Mouse (Mus musculus) E14TG2a.4 (cell line): ENCODE measurements at regions not wholly inside any gene's neighbourhood (a gene's known extent, or its start where the extent isn't known, plus 50 kb on each side); places are given as distances from the start of the nearest gene placed in this dataset.

ENCODE experiments used
- H3K27me3 ChIP-seq: 2 replicates; pipeline ENCODE4 v1.6.1; 2014; ENCODE audit warnings: low read length, control low read depth; ENCODE audit not compliant: insufficient read depth
- H3K36me3 ChIP-seq: 2 replicates; pipeline ENCODE4 v1.6.1; 2014; ENCODE audit warnings: low read length, control low read depth; ENCODE audit not compliant: insufficient read depth
- H3K4me1 ChIP-seq: replicated peaks from 2 replicates; pipeline ENCODE4 v1.6.1; 2014; ENCODE audit warnings: low read depth, low read length, control low read depth
- H3K4me3 ChIP-seq: replicated peaks from 2 replicates; pipeline ENCODE4 v1.5.1; 2014; ENCODE audit warnings: mild to moderate bottlenecking, low read length
- H3K9me3 ChIP-seq: 2 replicates; pipeline ENCODE4 v1.6.1; 2014; ENCODE audit warnings: low read length, control low read depth
- CTCF ChIP-seq: conservative IDR thresholded peaks from 2 replicates; pipeline ENCODE4 v1.5.1; 2014; ENCODE audit warnings: low read length
- NANOG ChIP-seq: IDR thresholded peaks from 2 replicates; pipeline ENCODE4 v1.6.1; 2014; ENCODE audit warnings: borderline replicate concordance, low read length, mixed read lengths
- POU5F1 ChIP-seq: IDR thresholded peaks from 2 replicates; pipeline ENCODE4 v1.6.1; 2014; ENCODE audit warnings: low read length, borderline replicate concordance

DNA sequence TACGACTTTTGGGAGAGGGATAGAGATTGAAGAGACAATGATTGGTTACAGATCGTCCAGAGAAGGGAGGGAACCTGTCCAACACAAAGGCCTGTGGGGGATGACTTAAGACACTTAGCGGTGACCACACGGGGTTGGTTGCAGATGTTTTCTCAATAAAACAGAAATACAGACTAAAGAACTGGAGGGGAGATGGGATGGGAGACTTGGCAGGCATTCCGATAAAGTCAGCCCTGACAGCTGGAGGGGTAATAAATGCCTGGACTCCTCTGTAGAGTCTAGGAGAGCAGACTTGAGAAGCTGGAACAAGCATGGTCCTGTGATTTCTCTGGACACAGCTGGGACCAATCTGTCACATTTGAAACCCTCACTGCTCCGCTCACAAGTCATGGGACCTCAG is 227.3 kb upstream of the Klf3 start:
- no peaks in the 10 kb centered on the region for H3K27me3 ChIP-seq
- H3K4me1 ChIP-seq, result peaks cover 43% of the 10 kb centered on the region
- TF ChIP-seq POU5F1 (no peak), NANOG (no peak), CTCF (no peak)
- no peak overlapping the region for H3K4me3 ChIP-seq
- H3K36me3 ChIP-seq, result no peaks in the 10 kb centered on the region
- H3K9me3 ChIP-seq, result peaks cover 7% of the 10 kb centered on the region

DNA sequence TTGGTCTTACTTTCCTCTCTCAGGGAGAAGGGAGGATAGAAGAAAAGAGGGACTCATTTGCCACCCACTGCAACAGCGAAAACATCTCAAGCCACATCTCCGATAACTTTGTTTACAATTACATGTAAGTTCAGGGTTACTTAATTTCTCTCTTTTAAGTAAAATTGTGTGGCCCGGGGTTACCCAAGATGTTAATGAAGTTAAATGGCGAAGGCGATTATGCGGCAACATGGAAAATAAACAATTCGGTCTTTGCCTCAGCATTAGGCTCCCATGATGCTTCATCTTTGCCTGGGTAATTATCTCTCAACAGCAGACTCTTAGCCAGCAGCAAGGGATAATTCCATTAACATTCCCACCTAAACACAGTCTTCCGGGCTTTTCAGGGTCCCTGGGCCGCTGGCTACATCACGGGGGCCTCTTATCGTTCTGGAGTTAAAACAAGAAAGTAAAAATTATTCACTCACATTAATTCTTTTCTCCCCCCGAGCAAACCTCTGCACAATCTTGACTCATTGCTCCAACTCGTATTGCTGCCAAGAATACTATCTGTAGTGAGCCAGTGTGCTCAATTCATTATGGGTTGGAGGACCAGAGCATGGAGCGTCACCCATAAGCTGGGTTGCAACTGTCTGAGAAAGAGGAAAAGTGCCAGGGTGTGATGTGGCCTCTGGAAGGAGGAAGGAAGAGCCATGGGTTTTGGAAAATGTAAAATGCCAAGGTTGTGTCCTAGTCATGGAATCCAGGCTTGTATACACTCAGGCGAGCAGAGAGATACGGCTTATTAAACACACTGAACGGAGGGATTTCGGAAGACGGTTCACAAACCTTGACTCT is 226.5 kb upstream of the Klf3 start:
- TF ChIP-seq CTCF (no peak), NANOG (no peak), POU5F1 (no peak)
- H3K36me3 ChIP-seq, result no peaks in the 10 kb centered on the region
- H3K4me3 ChIP-seq, result no peak overlapping the region
- peaks cover 49% of the 10 kb centered on the region for H3K4me1 ChIP-seq
- H3K9me3 ChIP-seq, result peaks cover 2% of the 10 kb centered on the region; the same call in 1 of the 2 replicates
- no peaks in the 10 kb centered on the region for H3K27me3 ChIP-seq

GRCm38 (mm10) chr5:64577424-64577823 is 225.8 kb upstream of the Klf3 start:
- no peaks in the 10 kb centered on the region for H3K36me3 ChIP-seq
- TF ChIP-seq POU5F1 (no peak), CTCF (no peak), NANOG (no peak)
- peaks cover 50% of the 10 kb centered on the region for H3K4me1 ChIP-seq
- H3K9me3 ChIP-seq, result 0 out of 2 replicates have a peak, but pooled peaks cover 2% of the 10 kb centered on the region
- H3K4me3 ChIP-seq, result no peak overlapping the region
- H3K27me3 ChIP-seq, result no peaks in the 10 kb centered on the region

- no peak for TF ChIP-seq NANOG
- TF ChIP-seq POU5F1, result no peak
- no peak for TF ChIP-seq CTCF
- Histone ChIP-seq H3K36me3 (no peaks in the 10 kb centered on the region), H3K27me3 (no peaks in the 10 kb centered on the region), H3K4me3 (no peak overlapping the region), H3K9me3 (0 out of 2 replicates have a peak, but pooled peaks cover 2% of the 10 kb centered on the region), H3K4me1 (peaks cover 50% of the 10 kb centered on the region)
These were observed 224.7 kb upstream of the Klf3 start for GRCm38 (mm10) chr5:64578536-64578935.

GRCm38 (mm10) chr5:64579086-64579485 is 224.1 kb upstream of the Klf3 start:
- peaks cover 50% of the 10 kb centered on the region for H3K4me1 ChIP-seq
- 0 out of 2 replicates have a peak, but pooled peaks cover 2% of the 10 kb centered on the region for H3K9me3 ChIP-seq
- no peaks in the 10 kb centered on the region for H3K36me3 ChIP-seq
- TF ChIP-seq POU5F1, result no peak
- H3K4me3 ChIP-seq, result peak overlapping the region; percentile 50; the same call in 1 of the 2 replicates
- H3K27me3 ChIP-seq, result no peaks in the 10 kb centered on the region

GRCm38 (mm10) chr5:64579494-64580339 is 223.5 kb upstream of the Klf3 start:
- Histone ChIP-seq H3K4me1 (peaks cover 50% of the 10 kb centered on the region), H3K4me3 (peak overlapping the region; percentile 50)
- no peak for TF ChIP-seq POU5F1
- no peak for TF ChIP-seq CTCF
- TF ChIP-seq NANOG, result no peak

GRCm38 (mm10) chr5:64580340-64580723 is 222.9 kb upstream of the Klf3 start:
- H3K36me3 ChIP-seq, result no peaks in the 10 kb centered on the region
- TF ChIP-seq POU5F1 (no peak), CTCF (no peak)
- H3K4me3 ChIP-seq, result no peak overlapping the region
- H3K9me3 ChIP-seq, result 0 out of 2 replicates have a peak, but pooled peaks cover under 1% of the 10 kb centered on the region
- H3K4me1 ChIP-seq, result peaks cover 50% of the 10 kb centered on the region
- no peaks in the 10 kb centered on the region for H3K27me3 ChIP-seq

More at GRCm38 (mm10) chr5:64579494-64580339, 223.5 kb upstream of the Klf3 start:
- Histone ChIP-seq H3K9me3 (0 out of 2 replicates have a peak, but pooled peaks cover 2% of the 10 kb centered on the region), H3K27me3 (no peaks in the 10 kb centered on the region), H3K36me3 (no peaks in the 10 kb centered on the region)

- Histone ChIP-seq H3K9me3 (no peaks in the 10 kb centered on the region), H3K27me3 (no peaks in the 10 kb centered on the region), H3K4me3 (peak overlapping the region; percentile 46), H3K36me3 (no peaks in the 10 kb centered on the region), H3K4me1 (peaks cover 50% of the 10 kb centered on the region)
- TF ChIP-seq POU5F1, result no peak
- TF ChIP-seq NANOG, result no peak
- no peak for TF ChIP-seq CTCF
These were observed 222.3 kb upstream of the Klf3 start for GRCm38 (mm10) chr5:64580786-64581445.
